Mouse (Mus musculus): ENCODE results near the gene Cpm.

The Cpm gene

DNA sequence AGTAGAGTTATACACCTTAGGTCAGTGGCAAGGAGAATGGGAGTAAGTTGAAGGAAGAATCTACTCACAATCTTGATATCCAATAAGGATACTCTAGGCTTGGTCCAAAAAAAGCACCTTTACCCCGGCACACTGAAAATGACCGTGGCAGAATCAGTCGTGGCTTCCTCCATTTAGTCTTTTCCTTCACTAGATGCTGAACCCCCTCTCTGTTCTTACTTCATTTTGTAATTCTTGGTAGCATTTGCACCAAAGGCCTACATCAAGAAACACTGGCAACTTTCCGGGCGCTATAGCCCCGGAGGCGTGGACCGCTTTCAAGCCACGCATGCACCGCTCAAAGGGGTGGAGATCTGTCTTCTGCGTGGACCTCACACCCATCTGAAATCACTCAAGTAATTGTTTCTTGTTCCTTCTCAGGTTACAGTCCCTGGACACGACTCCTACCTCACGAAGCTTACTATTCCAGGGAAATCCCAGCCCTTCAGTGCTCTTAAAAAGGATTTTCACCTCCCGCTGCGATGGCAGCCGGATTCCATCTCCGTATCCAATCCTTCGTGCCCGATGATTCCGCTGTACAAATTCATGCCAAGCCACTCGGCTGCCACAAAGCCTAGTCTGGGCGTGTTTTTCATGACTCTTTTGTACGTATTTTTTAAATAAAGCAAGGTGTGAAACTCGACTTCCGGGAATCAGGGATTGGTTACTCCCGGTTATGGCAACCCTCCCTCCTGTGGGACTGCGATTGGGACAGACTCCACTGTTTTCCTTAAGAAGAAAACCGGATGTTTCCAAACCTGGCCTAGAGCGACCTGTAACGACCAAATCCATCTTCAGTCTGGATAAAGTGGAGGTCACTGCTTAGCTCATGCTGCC is 53.8 kb downstream of the Cpm start:
- DNase-seq (ENCODE audit: extremely low read depth, insufficient read length, low spot score), result no peak

DNA sequence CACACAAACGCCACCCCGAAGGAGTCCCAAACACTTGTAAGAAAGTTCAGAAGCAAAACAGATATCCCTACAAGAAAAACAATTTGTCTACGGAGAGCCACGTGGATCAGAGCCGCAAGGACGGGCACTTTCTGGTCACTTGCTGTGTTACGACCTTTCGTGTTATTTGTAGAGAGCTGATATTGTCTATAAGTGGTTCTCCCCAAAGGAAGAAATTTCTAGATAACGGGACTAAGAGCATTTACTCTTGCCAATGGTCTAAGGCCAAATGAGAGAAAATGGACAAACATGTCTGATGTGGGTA is 54.4 kb downstream of the Cpm start:
- no peak for DNase-seq (ENCODE audit: extremely low read depth, insufficient read length, low spot score)

DNA sequence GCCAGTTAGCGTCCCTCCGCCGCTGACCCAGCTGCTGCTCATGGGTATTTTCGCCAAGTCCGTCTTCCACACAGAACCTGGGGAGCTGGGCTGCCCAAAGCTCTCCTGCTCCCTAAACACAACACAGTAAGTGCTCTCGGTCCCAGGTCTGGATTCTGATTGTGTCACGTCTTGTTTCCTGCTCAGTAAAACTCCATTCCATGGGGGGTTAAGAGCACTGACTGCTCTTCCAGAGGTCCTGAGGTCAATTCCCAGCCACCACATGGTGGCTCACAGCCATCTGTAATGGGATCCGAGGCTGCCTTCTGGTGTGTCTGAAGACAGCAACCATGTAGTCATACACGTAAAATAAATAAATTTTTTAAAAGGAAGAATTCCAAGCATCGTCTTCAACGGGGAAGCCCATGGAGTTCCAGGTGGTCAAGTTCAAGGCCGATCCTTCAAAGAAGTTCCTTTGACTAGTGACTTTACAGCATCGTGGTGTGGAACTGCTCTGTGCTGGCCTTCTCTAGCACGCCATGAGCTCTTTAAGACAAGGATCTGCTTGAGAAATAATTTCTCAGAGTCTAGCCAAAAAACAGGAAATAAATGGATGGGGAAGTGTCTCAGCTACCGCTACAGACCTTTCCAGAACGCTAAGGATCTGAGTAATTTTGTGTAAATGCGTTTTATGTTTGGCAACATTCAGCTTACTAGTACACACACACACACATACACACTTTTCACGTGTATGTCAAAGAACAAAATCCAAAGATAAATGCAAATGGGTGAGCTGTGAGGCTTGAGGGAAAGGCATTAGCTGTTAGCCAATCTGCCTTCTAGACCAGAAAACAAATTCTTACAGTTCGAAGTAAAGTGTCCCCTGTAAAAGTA is 55.2 kb downstream of the Cpm start:
- no peak for DNase-seq (ENCODE audit: extremely low read depth, insufficient read length, low spot score)

DNA sequence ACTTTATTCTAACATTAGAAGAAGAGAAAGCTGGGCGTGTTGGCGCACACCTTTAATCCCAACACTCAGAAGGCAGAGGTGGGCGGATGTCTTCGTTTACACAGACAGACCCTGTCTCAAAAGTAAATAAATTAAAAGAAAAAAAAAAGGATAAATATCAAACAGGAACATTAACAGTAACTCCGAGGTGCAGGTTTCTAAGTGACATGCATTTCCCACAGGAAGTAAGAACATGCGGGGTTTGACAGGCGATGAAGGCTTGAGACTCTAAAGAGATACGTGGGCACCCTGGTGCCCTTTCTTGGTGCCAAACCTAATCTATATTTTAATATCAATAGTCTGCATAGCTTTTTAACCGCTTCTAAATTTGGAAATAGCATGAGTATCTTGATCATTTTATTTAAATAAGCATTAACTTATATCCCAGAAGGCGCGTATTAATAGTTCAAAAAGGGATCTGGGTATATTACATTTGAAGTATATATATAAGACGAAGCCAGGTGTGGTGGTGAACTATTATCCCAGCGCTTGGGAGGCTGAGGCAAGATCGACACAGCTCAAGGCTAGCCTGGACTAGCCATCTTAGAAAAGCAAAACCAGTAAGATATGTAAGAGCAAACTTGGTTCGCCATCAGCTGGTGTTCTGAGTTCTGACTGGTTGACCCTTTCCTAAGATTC is 56.0 kb downstream of the Cpm start:
- no peak for DNase-seq (ENCODE audit: extremely low read depth, insufficient read length, low spot score)

DNA sequence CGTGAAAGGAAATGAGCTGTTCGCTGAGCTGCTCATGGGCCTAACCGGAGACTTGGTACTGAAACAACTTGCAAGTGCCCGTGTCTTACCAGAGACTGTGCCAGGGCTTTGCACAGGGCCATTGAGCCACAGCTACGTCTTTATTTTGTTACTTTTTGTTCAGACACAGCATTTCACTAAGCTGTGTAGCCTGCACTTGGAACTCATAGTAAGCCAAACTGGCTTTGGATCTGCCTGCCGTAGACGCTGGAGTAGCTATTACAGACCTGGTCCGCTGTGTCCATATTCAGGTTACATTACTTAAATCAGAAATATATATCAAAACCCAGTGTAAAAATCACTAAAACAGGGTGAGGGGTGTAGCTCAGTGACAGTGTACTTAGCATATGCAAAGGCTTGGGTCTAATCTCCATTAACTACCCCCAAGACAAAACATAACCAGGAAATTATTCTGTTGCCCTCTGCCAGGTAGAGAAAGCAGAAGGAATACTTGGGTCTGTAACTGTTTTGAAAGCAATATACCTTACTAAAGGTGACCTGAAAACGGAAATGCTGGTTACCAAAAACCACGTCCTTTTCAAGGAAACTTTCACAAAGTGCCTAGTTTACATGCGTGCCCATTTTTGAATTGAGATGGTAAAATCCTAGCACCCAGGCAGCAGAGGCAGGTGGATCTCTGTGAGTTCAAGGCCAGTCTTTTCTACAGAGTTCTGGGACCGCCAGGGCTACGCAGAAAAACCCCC is 56.7 kb downstream of the Cpm start:
- DNase-seq (ENCODE audit: extremely low read depth, insufficient read length, low spot score), result no peak

DNA sequence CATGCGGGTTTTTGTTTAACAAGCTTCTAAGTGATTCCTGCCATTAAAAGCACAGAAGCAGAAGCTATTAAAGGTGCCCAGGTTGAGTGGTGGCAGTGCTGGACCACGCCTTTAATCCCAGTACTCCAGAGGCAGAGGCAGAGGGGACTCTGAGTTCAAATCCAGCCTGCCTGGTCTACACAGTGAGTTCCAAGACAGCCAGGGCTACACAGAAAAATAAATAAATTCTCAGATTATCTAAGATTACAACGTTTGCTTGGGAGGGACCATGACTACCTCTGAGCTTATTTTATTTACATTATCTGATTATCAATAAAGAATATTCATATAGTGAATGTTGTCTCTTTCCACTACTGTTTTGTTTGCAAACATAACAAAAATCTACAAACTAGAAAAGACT is 57.7 kb downstream of the Cpm start:
- no peak for DNase-seq (ENCODE audit: extremely low read depth, insufficient read length, low spot score)

DNA sequence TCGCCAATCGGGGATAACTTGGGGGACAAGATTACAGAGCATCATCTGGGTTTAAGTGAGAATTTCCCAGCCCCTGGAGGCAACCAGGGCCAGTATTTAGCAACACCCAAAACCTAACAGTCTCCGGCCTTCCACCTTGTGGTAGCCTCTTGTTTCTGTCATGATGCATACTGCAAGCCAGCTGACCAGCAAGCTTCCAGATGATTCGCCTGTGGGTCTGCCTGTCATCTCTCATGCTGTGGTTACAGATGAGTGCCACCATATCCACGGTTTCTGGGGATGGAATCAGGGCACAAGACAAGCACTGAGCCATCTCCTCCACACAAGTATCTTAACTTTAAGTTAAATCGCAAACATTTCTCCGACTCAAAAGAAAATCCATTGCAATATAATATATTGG is 58.3 kb downstream of the Cpm start:
- DNase-seq (ENCODE audit: extremely low read depth, insufficient read length, low spot score), result no peak

DNA sequence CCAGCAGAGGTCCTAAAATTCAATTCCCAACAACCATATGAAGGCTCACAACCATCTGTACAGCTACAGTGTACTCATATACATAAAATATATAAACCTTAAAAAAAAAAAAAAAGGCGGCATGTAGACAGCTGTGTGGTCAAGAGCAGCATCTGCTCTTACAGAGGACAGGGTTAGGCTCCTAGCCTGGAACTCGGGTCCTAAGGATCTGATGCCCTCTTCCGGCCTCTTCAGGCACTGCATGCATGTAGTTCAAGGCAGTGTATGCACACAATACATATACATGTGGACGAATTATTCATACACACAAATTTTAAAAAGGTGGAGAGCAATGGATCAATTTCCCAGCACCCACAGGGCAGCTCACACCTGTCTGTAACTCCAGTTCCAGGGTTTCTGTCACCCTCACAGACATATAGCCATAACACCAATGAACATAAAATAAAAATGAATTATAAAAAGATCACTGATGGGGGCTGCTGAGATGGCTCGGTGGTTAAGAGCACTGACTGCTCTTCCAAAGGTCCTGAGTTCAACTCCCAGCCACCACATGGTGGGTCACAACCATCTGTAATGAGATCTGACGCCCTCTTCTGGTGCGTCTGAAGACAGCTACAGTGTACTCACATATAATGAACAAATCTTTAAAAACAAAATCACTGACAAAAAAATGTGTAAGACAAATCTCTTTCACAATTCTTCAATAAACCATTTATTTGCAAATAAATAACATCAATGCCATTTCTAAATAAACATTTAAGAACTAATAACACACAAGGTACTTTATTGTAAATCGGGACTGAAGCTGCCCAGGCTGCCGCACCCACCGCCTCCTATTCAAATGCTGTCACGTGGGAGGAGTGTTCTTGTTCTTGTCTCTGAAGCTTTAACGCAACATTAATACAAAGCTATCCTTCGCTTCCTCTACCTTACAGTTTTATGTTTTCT is 59.2 kb downstream of the Cpm start:
- DNase-seq (ENCODE audit: extremely low read depth, insufficient read length, low spot score), result no peak

DNA sequence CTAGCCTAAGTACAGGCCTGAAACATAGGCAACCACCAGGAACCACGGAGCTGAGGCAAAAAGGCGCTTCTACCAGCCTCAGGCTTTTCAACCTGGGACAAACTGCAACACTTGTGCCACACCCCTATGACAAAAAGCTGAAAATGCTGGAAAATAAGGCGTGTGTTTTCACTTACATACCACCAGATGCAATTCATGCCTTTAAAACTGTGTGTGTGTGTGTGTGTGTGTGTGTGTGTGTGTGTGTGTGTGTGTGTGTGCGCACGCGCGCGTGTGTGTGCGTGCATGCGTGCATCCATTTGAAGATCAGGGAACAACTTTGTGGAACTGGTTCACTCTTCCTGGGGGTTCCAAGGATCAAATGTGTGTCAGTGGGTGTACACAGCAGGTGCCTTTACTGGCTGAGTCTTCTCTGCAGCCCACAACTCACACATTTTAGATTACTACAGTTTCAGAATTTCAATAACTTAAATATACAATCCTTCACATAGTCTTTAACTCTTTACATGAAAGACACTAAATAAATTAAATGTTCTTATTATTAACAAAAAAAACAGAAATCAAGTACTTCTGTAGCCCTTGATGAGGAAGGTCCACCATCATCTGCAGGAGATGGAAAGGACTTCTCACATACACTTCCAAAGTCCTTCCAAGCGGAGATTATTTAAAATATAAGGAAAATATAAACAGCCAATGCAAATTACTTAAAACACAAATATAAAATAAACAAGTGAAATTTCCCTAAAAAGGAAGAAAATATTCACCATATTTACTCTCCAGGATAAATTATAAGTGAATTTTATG is 60.2 kb downstream of the Cpm start:
- no peak for DNase-seq (ENCODE audit: extremely low read depth, insufficient read length, low spot score)

DNA sequence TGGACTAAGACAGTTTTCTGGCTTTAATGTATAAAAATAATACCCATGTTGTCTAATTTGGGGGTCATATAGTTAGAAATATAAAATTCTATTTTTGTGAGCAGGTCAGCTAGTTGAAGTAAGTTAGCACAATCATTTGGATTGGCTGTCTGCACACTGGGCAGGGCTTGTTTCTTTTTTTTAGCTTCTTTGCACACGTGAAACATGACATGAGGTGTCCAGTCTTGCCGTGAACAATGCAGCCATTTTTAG is 60.7 kb downstream of the Cpm start:
- no peak for DNase-seq (ENCODE audit: extremely low read depth, insufficient read length, low spot score)

DNA sequence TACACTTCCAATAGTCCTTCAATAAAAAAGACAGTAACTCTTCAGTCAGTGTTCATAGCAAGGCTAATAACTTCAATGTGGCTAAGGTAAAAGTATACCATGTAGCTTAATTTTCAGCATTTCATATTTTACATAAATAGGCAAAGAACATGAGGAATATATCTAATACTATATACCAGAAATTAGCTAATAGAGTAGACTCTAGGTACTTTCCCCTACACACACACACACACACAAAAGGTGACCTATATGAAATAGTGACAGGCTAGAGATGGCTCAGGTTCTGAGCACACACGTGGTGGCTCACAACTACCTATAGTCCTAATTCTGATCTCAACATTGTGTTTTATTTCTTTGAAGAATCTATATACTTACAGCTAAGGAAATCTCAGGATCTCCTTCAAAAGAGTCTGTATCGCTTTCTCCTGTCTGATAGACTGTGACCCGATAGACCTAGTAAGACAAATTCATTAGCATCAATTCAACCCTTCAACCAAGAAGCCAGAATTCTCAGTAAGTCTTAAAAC is 61.5 kb downstream of the Cpm start:
- DNase-seq (ENCODE audit: extremely low read depth, insufficient read length, low spot score), result no peak

DNA sequence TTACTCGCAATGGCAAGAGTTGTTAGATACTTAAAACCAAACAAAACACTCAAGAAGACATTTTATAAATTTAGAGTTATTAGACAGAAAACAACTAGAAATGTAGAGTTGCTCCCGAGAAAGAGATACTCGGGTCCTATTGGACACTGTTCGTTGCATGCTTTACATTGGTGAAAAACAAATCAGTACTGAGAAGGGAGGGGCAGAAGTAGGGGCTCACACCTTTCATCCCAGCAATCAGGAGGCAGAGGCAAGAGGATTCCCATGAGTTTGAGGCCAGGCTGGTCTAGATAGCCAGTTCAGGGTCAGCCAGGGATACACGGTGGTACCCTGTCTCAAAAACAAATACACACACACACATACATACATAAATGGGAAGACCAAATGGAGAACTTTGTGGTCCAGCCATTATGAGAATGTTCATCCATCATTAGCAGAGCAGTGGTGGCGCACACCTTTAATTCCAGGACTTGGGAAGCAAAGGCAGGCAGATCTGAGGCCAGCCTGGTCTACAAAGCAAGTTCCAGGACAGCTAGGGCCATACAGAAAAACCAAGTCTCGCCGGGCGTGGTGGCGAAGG is 62.2 kb downstream of the Cpm start:
- no peak for DNase-seq (ENCODE audit: extremely low read depth, insufficient read length, low spot score)

DNA sequence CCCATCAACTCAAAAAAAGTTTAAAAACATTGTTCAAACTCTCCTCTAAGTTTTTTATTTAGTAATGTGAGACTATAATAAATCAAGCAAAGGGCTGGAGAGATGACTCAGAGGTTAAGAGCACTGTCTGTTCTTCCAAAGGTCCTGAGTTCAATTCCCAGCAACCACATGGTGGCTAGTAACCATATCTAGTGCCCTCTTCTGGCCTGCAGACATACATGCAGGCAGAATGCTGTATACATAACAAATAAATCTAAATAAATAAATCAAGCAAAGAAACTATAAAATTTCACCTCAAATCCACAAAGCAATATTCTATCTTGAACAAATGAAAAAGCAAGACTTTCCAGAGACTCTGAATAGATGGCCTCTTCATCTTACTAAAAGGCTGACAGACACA is 62.9 kb downstream of the Cpm start:
- no peak for DNase-seq (ENCODE audit: extremely low read depth, insufficient read length, low spot score)

DNA sequence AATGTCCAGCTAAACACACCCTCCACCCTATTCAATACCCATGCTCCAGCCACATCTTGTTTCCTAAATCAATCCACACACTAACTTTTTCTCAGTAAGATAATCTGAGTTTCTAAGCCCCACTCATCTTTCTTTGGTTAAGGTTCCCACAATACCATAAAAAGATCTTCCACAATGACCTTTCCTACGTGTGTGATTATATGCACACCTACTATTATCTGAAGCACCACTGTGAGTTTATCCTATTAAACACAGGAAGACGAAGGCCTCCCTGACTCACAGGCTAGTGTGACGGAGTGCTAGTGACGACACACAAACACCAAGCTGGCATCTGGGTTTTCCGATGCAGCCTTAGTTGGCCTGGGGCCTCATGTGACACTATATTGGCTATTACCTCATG is 63.7 kb downstream of the Cpm start:
- DNase-seq (ENCODE audit: extremely low read depth, insufficient read length, low spot score), result no peak

DNA sequence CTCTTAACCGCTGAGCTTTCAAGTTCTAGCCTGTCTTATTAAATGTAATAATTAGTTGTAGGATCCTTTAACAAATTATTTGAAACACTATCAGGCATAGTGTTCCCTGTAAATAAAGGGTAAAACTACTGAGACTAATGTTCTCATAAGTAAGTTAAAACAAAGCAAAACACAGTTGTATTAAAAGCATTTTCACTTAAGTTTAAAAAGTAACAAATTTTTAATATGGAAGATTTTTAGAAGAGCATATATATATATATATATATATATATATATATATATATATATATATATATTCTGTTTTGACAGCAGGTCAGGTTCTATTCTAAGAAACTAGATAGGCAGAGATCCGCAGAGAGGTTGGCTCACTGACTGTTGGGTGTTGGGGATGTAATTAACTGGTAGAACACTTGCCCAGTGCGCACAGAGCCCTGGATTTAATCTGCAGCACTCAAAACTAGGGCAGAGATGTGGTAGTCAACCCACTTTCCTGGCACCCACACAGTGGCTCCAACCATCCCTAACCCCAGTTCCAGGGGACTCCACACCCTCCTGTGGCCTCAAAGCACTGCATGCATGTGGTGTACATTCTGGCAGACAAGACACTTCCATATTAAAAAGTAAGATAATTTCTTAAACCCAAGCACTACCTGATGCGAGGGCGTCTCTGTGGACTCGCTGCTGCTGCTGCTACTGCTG is 65.1 kb downstream of the Cpm start:
- DNase-seq (ENCODE audit: extremely low read depth, insufficient read length, low spot score), result no peak

DNA sequence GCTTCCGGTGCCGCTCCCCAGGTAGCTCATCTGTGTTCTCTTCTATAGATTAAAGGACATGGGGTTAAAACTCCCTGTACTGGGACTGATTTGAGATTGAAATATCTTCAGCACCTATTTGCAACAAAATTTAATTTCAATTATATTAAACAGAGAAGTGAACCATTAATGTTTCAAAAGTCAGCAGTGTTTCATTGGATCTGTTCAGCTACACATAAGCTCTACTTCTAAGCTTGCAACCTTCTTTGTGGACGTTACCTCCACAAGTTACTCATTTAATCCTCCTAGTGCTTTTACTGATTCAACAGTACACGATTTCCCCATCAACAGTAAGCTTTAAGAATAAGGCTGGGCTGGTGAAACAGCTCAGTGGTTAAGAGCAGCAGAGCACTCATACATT is 65.7 kb downstream of the Cpm start:
- DNase-seq (ENCODE audit: extremely low read depth, insufficient read length, low spot score), result no peak

DNA sequence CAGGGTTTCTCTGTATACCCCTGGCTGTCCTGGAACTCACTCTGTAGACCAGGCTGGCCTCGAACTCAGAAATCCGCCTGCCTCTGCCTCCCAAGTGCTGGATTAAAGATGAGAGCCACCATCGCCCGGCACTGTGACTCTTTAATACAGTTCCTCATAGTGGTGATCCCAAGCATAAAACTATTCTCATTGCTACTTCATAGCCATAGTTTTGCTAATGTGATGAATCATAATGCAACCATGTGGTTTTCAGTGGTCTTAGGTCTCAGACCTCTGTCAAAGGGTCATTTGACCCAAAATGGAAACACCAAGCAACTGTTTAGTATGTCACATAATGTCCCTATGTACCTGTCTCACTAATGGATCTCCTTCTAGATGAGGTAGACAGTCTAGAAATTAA is 66.3 kb downstream of the Cpm start:
- DNase-seq (ENCODE audit: extremely low read depth, insufficient read length, low spot score), result no peak

All from 3134 (cell line).